Mouse (Mus musculus): ENCODE measurements around the gene Gpr61.

- TF ChIP-seq POLR2A (IDR thresholded peaks at IDR 0.05; ENCODE audit: low read depth, low read length), result no peak
- TF ChIP-seq CTCF (IDR thresholded peaks at IDR 0.05; ENCODE audit: extremely low read depth, insufficient read length, insufficient replicate concordance, low read depth, low read length), result no peak
Measured at GRCm38 (mm10) chr3:108166486-108167211, 12.0 kb upstream of the Gpr61 start.

All from small intestine, adult 2 months (tissue).